16 mouse cellular contexts compared by ENCODE assay signal in genomic region chr7:79866294-79867000, GRCm38 (mm10). TPM values are rescaled to one million over a fixed set of nuclear protein-coding genes. Genes with fewer than 3 reads are reported as not detected.
DNase-seq lines count a peak whose midpoint lies in the region; ATAC-seq lines count a peak whose summit lies in the region.
"Had no signal": no experiment of that assay in that cellular context is flagged by ENCODE, and none has a peak within 500 bp of the region (broad histone marks: within the 10 kb centered on the region; RNA-seq: fewer than 3 reads in every experiment).

No protein-coding gene starts in this region.

- H3K9me3 ChIP-seq in kidney, embryonic 14.5 days (ENCODE audit: control insufficient read depth, low read length): no peaks in the 10 kb centered on the region
- H3K9me3 ChIP-seq in embryonic facial prominence, embryonic 11.5 days (replicated peaks; ENCODE audit: control insufficient read depth, low read length): no peaks in the 10 kb centered on the region
- H3K9me3 ChIP-seq: embryonic facial prominence, embryonic 15.5 days; heart, embryonic 13.5 days; hindbrain, embryonic 10.5 days had no signal

- H3K27me3 ChIP-seq in kidney, embryonic 14.5 days (ENCODE audit: control insufficient read depth, insufficient read depth, low read length): no peaks in the 10 kb centered on the region
- H3K27me3 ChIP-seq in embryonic facial prominence, embryonic 11.5 days (ENCODE audit: control insufficient read depth, insufficient read depth, low read length): no peaks in the 10 kb centered on the region
- H3K27me3 ChIP-seq: embryonic facial prominence, embryonic 15.5 days; heart, embryonic 13.5 days had no signal

- 62% methylated on average over 3 of the region's 3 CpGs for WGBS in kidney, embryonic 14.5 days
- 82% methylated on average over 3 of the region's 3 CpGs for WGBS in embryonic facial prominence, embryonic 11.5 days

- peak overlapping the region; percentile 42 for H3K27ac ChIP-seq in kidney, embryonic 14.5 days (ENCODE audit: low read depth, low read length)
- no peak overlapping the region for H3K27ac ChIP-seq in embryonic facial prominence, embryonic 11.5 days (replicated peaks; ENCODE audit: low read depth, low read length)
- H3K27ac ChIP-seq: embryonic facial prominence, embryonic 15.5 days; heart, embryonic 13.5 days; hindbrain, embryonic 10.5 days had no signal

- no peak overlapping the region for H3K4me2 ChIP-seq in kidney, embryonic 14.5 days (replicated peaks; ENCODE audit: low read depth, low read length)
- H3K4me2 ChIP-seq in embryonic facial prominence, embryonic 11.5 days (ENCODE audit: low read depth, low read length): no peak overlapping the region
- H3K4me2 ChIP-seq: embryonic facial prominence, embryonic 15.5 days; heart, embryonic 13.5 days; lung, embryonic 14.5 days had no signal

- H3K4me1 ChIP-seq in kidney, embryonic 14.5 days (ENCODE audit: control insufficient read depth, insufficient read depth, low read length): no peaks in the 10 kb centered on the region
- no peaks in the 10 kb centered on the region for H3K4me1 ChIP-seq in embryonic facial prominence, embryonic 11.5 days (ENCODE audit: control insufficient read depth, insufficient read depth, low read length)

- no peaks in the 10 kb centered on the region for H3K36me3 ChIP-seq in kidney, embryonic 14.5 days (ENCODE audit: control insufficient read depth, insufficient read depth, low read length)
- H3K36me3 ChIP-seq in embryonic facial prominence, embryonic 11.5 days (replicated peaks; ENCODE audit: control insufficient read depth, insufficient read depth, low read depth, low read length): no peaks in the 10 kb centered on the region
- H3K36me3 ChIP-seq: embryonic facial prominence, embryonic 15.5 days; heart, embryonic 13.5 days; hindbrain, embryonic 10.5 days had no signal

- H3K9ac ChIP-seq in kidney, embryonic 14.5 days (ENCODE audit: low read depth, low read length): no peak overlapping the region
- no peak overlapping the region for H3K9ac ChIP-seq in embryonic facial prominence, embryonic 11.5 days (replicated peaks; ENCODE audit: low read length)
- H3K9ac ChIP-seq: embryonic facial prominence, embryonic 15.5 days; heart, embryonic 13.5 days; lung, embryonic 14.5 days had no signal

- peak; percentile 77 for ATAC-seq in kidney, embryonic 14.5 days (ENCODE audit: low FRiP score, low TSS enrichment)
- ATAC-seq in embryonic facial prominence, embryonic 11.5 days (replicated peaks; ENCODE audit: insufficient number of reproducible peaks, low FRiP score, low TSS enrichment, low read depth): no peak
- ATAC-seq: intestine, postnatal 0 days had no signal

- no peak overlapping the region for H3K4me3 ChIP-seq in kidney, embryonic 14.5 days (ENCODE audit: low read length)
- no peak overlapping the region for H3K4me3 ChIP-seq in embryonic facial prominence, embryonic 11.5 days (ENCODE audit: low read depth, low read length)
- H3K4me3 ChIP-seq: embryonic facial prominence, embryonic 15.5 days; heart, embryonic 13.5 days; hindbrain, embryonic 10.5 days had no signal

- no peak for DNase-seq in kidney, adult 8-10 months
- peak; percentile 30 for DNase-seq in embryonic facial prominence, embryonic 11.5 days (ENCODE audit: low spot score)
- peak; percentile 48 to 51 for DNase-seq in kidney, postnatal 25 days
- DNase-seq in retina, postnatal 1 day: peak; percentile 62
- no peak for DNase-seq in adrenal gland, adult 8-10 months
- no peak for DNase-seq in adrenal gland, postnatal 25 days
- DNase-seq: cerebellum, adult 9-10 months; gastrocnemius, postnatal 25 days; lung, embryonic 14.5 days; right cerebral cortex, postnatal 4 days had no signal

RNA-seq across cellular contexts. Expression of gene Anpep, which starts 5.6 kb away (rescaled TPM):
- 23.7 and 39.0 TPM in 2 replicates for polyA plus RNA-seq in kidney, embryonic 14.5 days (2014; fragmentation: Nextera tagmentation; extraction: Ambion mirVana)
- polyA plus RNA-seq in embryonic facial prominence, embryonic 11.5 days (2014; fragmentation: Nextera tagmentation; extraction: Ambion mirVana): 7.5 and 7.9 TPM in 2 replicates
- 10 to 100 TPM; 10.5 to 21.9 (median 15.4) TPM for total RNA-seq in adrenal gland, adult 8-10 months (2022)
- 4.1 and 6.0 TPM in 2 replicates for total RNA-seq in adrenal gland, postnatal 25 days (2021)
- total RNA-seq: monocyte, adult 5-6 weeks had no signal

RNA-seq across cellular contexts. Expression of gene Ap3s2, which starts 54.0 kb away (rescaled TPM):
- 33.9 and 39.3 TPM in 2 replicates for polyA plus RNA-seq in kidney, embryonic 14.5 days (2014; fragmentation: Nextera tagmentation; extraction: Ambion mirVana)
- polyA plus RNA-seq in embryonic facial prominence, embryonic 11.5 days (2014; fragmentation: Nextera tagmentation; extraction: Ambion mirVana): 49.4 and 61.2 TPM in 2 replicates
- total RNA-seq in adrenal gland, adult 8-10 months (2022): 10 to 100 TPM; 27.3 to 32.1 (median 30.7) TPM
- 23.8 and 34.0 TPM in 2 replicates for total RNA-seq in adrenal gland, postnatal 25 days (2021)

RNA-seq across cellular contexts. Expression of gene Mesp2, which starts 55.9 kb away (rescaled TPM):
- 0.57 and 0.64 TPM in 2 replicates for polyA plus RNA-seq in kidney, embryonic 14.5 days (2014; fragmentation: Nextera tagmentation; extraction: Ambion mirVana)
- 0.53 TPM in 1 of 2 replicates, not detected in the other for polyA plus RNA-seq in embryonic facial prominence, embryonic 11.5 days (2014; fragmentation: Nextera tagmentation; extraction: Ambion mirVana)
- 1 to 10 TPM in 1 of 4 experiments, under 1 TPM in 3; 0.41 to 1.5 (median 0.62) TPM for total RNA-seq in adrenal gland, adult 8-10 months (2022)
- total RNA-seq in adrenal gland, postnatal 25 days (2021): 0.30 TPM in 1 of 2 replicates, not detected in the other
- total RNA-seq: gastrocnemius, postnatal 25 days; monocyte, adult 5-6 weeks had no signal

Comparison
In these comparisons a context has a peak if more than half of its experiments do, and no peak if none do; other contexts are left out.
1. DNase-seq: peak in embryonic facial prominence, embryonic 11.5 days (single experiment), kidney, postnatal 25 days (2 of 2) and retina, postnatal 1 day (single experiment); none in kidney, adult 8-10 months (0 of 2), adrenal gland, adult 8-10 months (single experiment) and adrenal gland, postnatal 25 days (single experiment).